ENCODE assay signal across 8 mouse cellular contexts in genomic region chr11:74529803-74530202, GRCm38 (mm10).
DNase-seq lines count a peak whose midpoint lies in the region; ATAC-seq lines count a peak whose summit lies in the region.

No protein-coding gene starts in this region.

- peak; percentile 24 for DNase-seq in CD4-positive, CD25-positive, alpha-beta regulatory T cell, adult 2 months (ENCODE audit: low read depth, low spot score)
- DNase-seq in kidney, adult 9 months = peak; percentile 35
- no peak for DNase-seq in kidney, postnatal 14 days
- DNase-seq in urinary bladder, postnatal 14 days (ENCODE audit: low spot score) = peak; percentile 22
- no peak for DNase-seq in urinary bladder, adult 18-20 months (ENCODE audit: low spot score in 2 of 2)
- no peak for DNase-seq in natural killer cell, adult 2 months (ENCODE audit: low spot score in 2 of 2)
- DNase-seq in ovary, postnatal 14 days (ENCODE audit: low spot score) = no peak

- no peak for ATAC-seq in CD4-positive, CD25-positive, alpha-beta regulatory T cell, adult 4 months

Comparison
In these comparisons a context has a peak if more than half of its experiments do, and no peak if none do; other contexts are left out.
1. DNase-seq: peak in CD4-positive, CD25-positive, alpha-beta regulatory T cell, adult 2 months (single experiment), kidney, adult 9 months (single experiment) and urinary bladder, postnatal 14 days (single experiment); none in kidney, postnatal 14 days (single experiment), urinary bladder, adult 18-20 months (0 of 2), natural killer cell, adult 2 months (0 of 2) and ovary, postnatal 14 days (single experiment).